Comparison of ENCODE assay signal across 20 mouse cellular contexts in the genomic region with DNA sequence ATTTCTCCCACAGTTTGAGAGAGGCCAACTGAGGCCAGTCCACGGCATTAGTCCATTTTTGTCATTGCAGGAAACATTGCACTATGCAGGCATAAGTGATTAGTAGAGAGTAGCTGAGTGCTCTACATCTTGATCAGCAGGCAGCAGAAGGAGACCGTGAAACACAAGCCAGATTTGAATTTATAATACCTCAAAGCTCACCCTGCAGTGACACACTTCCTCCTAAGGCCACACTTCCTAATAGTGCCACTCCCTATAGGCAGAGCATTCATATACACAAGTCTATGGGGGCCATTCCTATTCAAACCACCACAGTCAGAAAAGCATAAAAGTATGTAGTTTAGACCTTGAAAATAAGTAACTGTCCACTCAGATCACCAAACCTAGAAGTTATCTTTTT.
"Had no signal": no experiment of that assay in that cellular context is flagged by ENCODE, and none has a peak within 500 bp of the region (broad histone marks: within the 10 kb centered on the region; RNA-seq: fewer than 3 reads in every experiment).

No protein-coding gene starts in this region.

- H3K9ac ChIP-seq: heart, embryonic 12.5 days; hindbrain, embryonic 13.5 days; hindbrain, embryonic 15.5 days; limb, embryonic 12.5 days had no signal

- DNase-seq: gastrocnemius, postnatal 14 days; gastrocnemius, postnatal 36 days; heart, adult 18-20 months; heart, postnatal 10 days; kidney, adult 18-20 months; kidney, adult 8-10 months; kidney, postnatal 10 days; kidney, postnatal 25 days; kidney, postnatal 4 days; liver had no signal

- H3K4me1 ChIP-seq: heart, embryonic 10.5 days; heart, embryonic 12.5 days; hindbrain, embryonic 13.5 days; hindbrain, embryonic 15.5 days; limb, embryonic 10.5 days; limb, embryonic 12.5 days had no signal

- H3K27ac ChIP-seq: heart, embryonic 10.5 days; hindbrain, embryonic 13.5 days; hindbrain, embryonic 15.5 days; hindbrain, postnatal 0 days; layer of hippocampus, adult 2 months; left cerebral cortex, adult 2 months; limb, embryonic 10.5 days; limb, embryonic 12.5 days had no signal

- H3K4me3 ChIP-seq: heart, embryonic 10.5 days; heart, embryonic 12.5 days; hindbrain, embryonic 13.5 days; hindbrain, embryonic 15.5 days; layer of hippocampus, adult 2 months; left cerebral cortex, adult 2 months; limb, embryonic 10.5 days; limb, embryonic 12.5 days had no signal

- ATAC-seq: hindbrain, postnatal 0 days; intestine, postnatal 0 days had no signal

- H3K36me3 ChIP-seq: heart, embryonic 10.5 days; heart, embryonic 12.5 days; hindbrain, embryonic 13.5 days; hindbrain, embryonic 15.5 days; limb, embryonic 10.5 days; limb, embryonic 12.5 days had no signal

- H3K9me3 ChIP-seq: heart, embryonic 10.5 days; hindbrain, embryonic 13.5 days; hindbrain, embryonic 15.5 days; limb, embryonic 10.5 days; limb, embryonic 12.5 days had no signal

- H3K27me3 ChIP-seq: heart, embryonic 12.5 days; hindbrain, embryonic 13.5 days; hindbrain, embryonic 15.5 days; limb, embryonic 12.5 days had no signal
